Mouse (Mus musculus): ENCODE measurements at regions not wholly inside any gene's neighbourhood (a gene's known extent, or its start where the extent isn't known, plus 50 kb on each side); places are given as distances from the start of the nearest gene placed in this dataset.

DNA sequence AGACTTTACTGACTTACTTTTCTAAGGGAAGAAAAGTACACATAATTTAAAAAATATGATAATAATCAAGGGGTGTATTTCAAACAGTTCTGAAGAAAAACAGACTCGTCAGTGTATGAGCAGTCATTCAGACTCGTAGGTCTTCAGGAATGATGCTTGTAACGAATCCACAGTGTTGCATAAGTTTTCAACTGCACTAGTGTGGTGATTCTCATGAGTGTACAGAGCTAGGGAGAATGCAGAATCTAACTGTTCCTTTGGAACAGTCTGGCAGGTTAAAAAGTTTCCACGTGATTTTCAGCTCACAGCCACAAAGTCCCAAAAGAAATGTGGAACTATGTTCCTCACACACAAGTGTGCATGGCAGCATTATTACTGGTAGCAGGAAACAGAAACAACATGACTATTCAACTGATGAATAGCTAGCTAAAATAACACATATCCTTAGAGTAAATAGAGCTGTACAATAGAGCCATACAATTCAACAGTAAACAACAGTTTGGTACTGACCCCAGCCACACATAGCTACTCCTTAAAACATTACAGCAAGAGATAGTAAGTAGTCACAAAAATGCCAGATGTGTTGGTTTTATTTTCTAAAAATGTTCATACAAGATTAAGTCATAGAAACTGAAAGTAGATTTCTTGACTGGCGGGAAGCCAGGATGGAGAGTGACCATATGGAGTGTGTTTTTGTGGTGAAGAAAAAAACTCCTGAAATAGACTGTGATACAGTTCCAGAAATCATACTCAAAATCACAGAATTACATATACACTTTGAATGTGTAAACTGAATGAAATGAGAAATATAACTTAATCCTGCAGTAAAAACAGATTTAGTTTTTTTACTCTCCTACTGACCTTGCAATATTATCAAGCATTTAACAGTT is 713.1 kb downstream of the Epha7 start:
- DNase-seq (ENCODE audit: low spot score in 2 of 2), result no peak
